Mouse (Mus musculus): ENCODE measurements around the gene Zcchc3. TPM values are rescaled to one million over a fixed set of nuclear protein-coding genes. Genes with fewer than 3 reads are reported as not detected.

Zcchc3 gene
- total RNA-seq (2023) = 1 to 10 TPM; 2.0 to 2.3 TPM

GRCm38 (mm10) chr2:152414591-152415165 is at the start of gene Zcchc3:
TSS of gene Zcchc3 (minus strand) at chr2:152415027.

GRCm38 (mm10) chr2:152415287-152415686 is 460 bp upstream of the Zcchc3 start, which contains the start of gene 6820408C15Rik:
TSS of gene 6820408C15Rik (plus strand) at chr2:152415587.

GRCm38 (mm10) chr2:152397680-152398435 is 17.0 kb downstream of the Zcchc3 start, which contains the start of gene Sox12:
TSS of gene Sox12 (minus strand) at chr2:152398063.

GRCm38 (mm10) chr2:152376345-152376741 is 38.5 kb downstream of the Zcchc3 start, which contains the start of gene Nrsn2:
TSS of gene Nrsn2 (minus strand) at chr2:152376638.

Other genes with a start within 250 kb of the Zcchc3 start
- 100 to 1,000 TPM; 126 to 130 TPM for gene Csnk2a1, start 188.2 kb downstream of the Zcchc3 start, total RNA-seq (2023)
- 10 to 100 TPM; 62.4 to 64.2 TPM for gene Tbc1d20, start 121.2 kb downstream of the Zcchc3 start, total RNA-seq (2023)
- gene Rbck1, start 82.4 kb downstream of the Zcchc3 start, total RNA-seq (2023) = 100 to 1,000 TPM; 263 to 264 TPM
- 10 to 100 TPM; 13.8 to 16.6 TPM for gene Trib3, start 71.0 kb downstream of the Zcchc3 start, total RNA-seq (2023)
- gene Nrsn2, start 38.4 kb downstream of the Zcchc3 start, total RNA-seq (2023) = not detected
- gene Sox12, start 17.0 kb downstream of the Zcchc3 start, total RNA-seq (2023) = under 1 TPM; 0.62 to 0.64 TPM
- gene 6820408C15Rik, start 560 bp upstream of the Zcchc3 start, total RNA-seq (2023) = under 1 TPM in 1 of 2 experiments, not detected in 1; 0.38 TPM
- gene Defb23, start 49.6 kb upstream of the Zcchc3 start, total RNA-seq (2023) = not detected
- gene Defb20, start 62.0 kb upstream of the Zcchc3 start, total RNA-seq (2023) = not detected
- gene Defb22, start 75.1 kb upstream of the Zcchc3 start, total RNA-seq (2023) = not detected
- not detected for gene Defb26, start 96.7 kb upstream of the Zcchc3 start, total RNA-seq (2023)
- gene Defb28, start 103.2 kb upstream of the Zcchc3 start, total RNA-seq (2023) = not detected
- not detected for gene Defb29, start 125.1 kb upstream of the Zcchc3 start, total RNA-seq (2023)
- not detected for gene Gm17416, start 154.3 kb upstream of the Zcchc3 start, total RNA-seq (2023)
- not detected for gene Defb21, start 157.7 kb upstream of the Zcchc3 start, total RNA-seq (2023)
- gene Defb19, start 165.3 kb upstream of the Zcchc3 start, total RNA-seq (2023) = not detected
- not detected for gene Defb45, start 184.4 kb upstream of the Zcchc3 start, total RNA-seq (2023)
- not detected for gene Defb36, start 189.3 kb upstream of the Zcchc3 start, total RNA-seq (2023)
- gene Defb25, start 208.0 kb upstream of the Zcchc3 start, total RNA-seq (2023) = not detected
- gene Rem1, start 211.9 kb upstream of the Zcchc3 start, total RNA-seq (2023) = not detected

All from T-cell, adult 66 days (primary cell).